Mouse (Mus musculus) heart, adult 18-20 months (tissue): Measurements from ENCODE around the gene Vrk3. TPM values are rescaled to one million over a fixed set of nuclear protein-coding genes. Genes with fewer than 3 reads are reported as not detected.
A peak's percentile ranks its signal among the peaks of the same experiment; 100 is the strongest.
"Not testable (repeated sequence)": the region's sequence is repeated elsewhere in the genome, so short reads cannot be mapped to it uniquely, and the experiment has no call there.

Experiments used
- DNase-seq, 2 experiments: peaks; one replicate each; pipeline ENCODE4 v3.0.0; 2021 to 2022; ENCODE audit warnings: mixed read lengths in 1 of 2
- long read RNA-seq, 2 experiments: library from polyadenylated mRNA; stranded (forward); transcript quantifications; one replicate each; pipeline ENCODE4 v2.0.0; 2021
- total RNA-seq, 2 experiments: library from RNA; stranded (reverse); gene quantifications; 2 replicates each; pipeline ENCODE4 v1.2.3; 2021

The Vrk3 gene
- 10 to 100 TPM; 23.9 to 30.9 TPM for total RNA-seq
- long read RNA-seq, experiment 1, transcript Vrk3-201 (15 exons, 1,969 nt): major isoform, 7 of 8 reads
- long read RNA-seq, experiment 1, partial matches to known transcripts: 0 of 8 reads
- long read RNA-seq, experiment 1, other reads (novel, unspliced or antisense): 1 of 8 reads
- long read RNA-seq, experiment 2, transcript Vrk3-201 (15 exons, 1,969 nt): major isoform, 11 of 13 reads
- long read RNA-seq, experiment 2, partial matches to known transcripts: 2 of 13 reads
- long read RNA-seq, experiment 2, other reads (novel, unspliced or antisense): 0 of 13 reads

GRCm38 (mm10) chr7:44748101-44749044 is at the start of gene Vrk3:
Vrk3 (plus strand) TSS chr7:44748413.
- peak; percentile 94 to 99 for DNase-seq

GRCm38 (mm10) chr7:44701921-44702320 is 46.3 kb upstream of the Vrk3 start:
- DNase-seq: peak; percentile 25 to 43

GRCm38 (mm10) chr7:44702985-44703384 is 45.2 kb upstream of the Vrk3 start:
- DNase-seq: no peak

GRCm38 (mm10) chr7:44704363-44704762 is 43.9 kb upstream of the Vrk3 start:
- DNase-seq: peak in 1 of 2 experiments; percentile 66

GRCm38 (mm10) chr7:44705086-44705485 is 43.1 kb upstream of the Vrk3 start:
- DNase-seq: no peak

GRCm38 (mm10) chr7:44706322-44706721 is 41.9 kb upstream of the Vrk3 start:
- DNase-seq: no peak

GRCm38 (mm10) chr7:44707169-44707675 is 41.0 kb upstream of the Vrk3 start:
- DNase-seq: no peak

GRCm38 (mm10) chr7:44708093-44708492 is 40.1 kb upstream of the Vrk3 start:
- not testable (repeated sequence) for DNase-seq

- no peak for DNase-seq
These were observed 39.6 kb upstream of the Vrk3 start, which contains the start of gene Izumo2 for GRCm38 (mm10) chr7:44708574-44708973. Izumo2 (plus strand) TSS chr7:44708742.

GRCm38 (mm10) chr7:44709881-44710280 is 38.3 kb upstream of the Vrk3 start:
- no peak for DNase-seq

GRCm38 (mm10) chr7:44722058-44722457 is 26.2 kb upstream of the Vrk3 start:
- no peak for DNase-seq

- DNase-seq: peak in 1 of 2 experiments; percentile 8
These were observed 23.9 kb upstream of the Vrk3 start for GRCm38 (mm10) chr7:44724316-44724715.

GRCm38 (mm10) chr7:44726343-44726742 is 21.9 kb upstream of the Vrk3 start:
- no peak for DNase-seq

- DNase-seq: no peak
These were observed 21.1 kb upstream of the Vrk3 start for GRCm38 (mm10) chr7:44727151-44727550.

- peak in 1 of 2 experiments; percentile 25 for DNase-seq
These were observed 19.9 kb upstream of the Vrk3 start for GRCm38 (mm10) chr7:44728082-44728975.

- no peak for DNase-seq
These were observed 14.5 kb upstream of the Vrk3 start for GRCm38 (mm10) chr7:44733723-44734122.

GRCm38 (mm10) chr7:44741361-44741760 is 6.9 kb upstream of the Vrk3 start:
- no peak for DNase-seq

GRCm38 (mm10) chr7:44744270-44744669 is 3.9 kb upstream of the Vrk3 start:
- DNase-seq: no peak

GRCm38 (mm10) chr7:44745076-44745475 is 3.1 kb upstream of the Vrk3 start:
- DNase-seq: peak; percentile 82 to 83

GRCm38 (mm10) chr7:44747115-44747514 is 1.1 kb upstream of the Vrk3 start:
- DNase-seq: no peak

GRCm38 (mm10) chr7:44750950-44751349 is 2.7 kb downstream of the Vrk3 start, which contains the start of gene Zfp473:
Zfp473 (minus strand) TSS chr7:44751050.
- DNase-seq: not testable (repeated sequence)

GRCm38 (mm10) chr7:44757164-44757563 is 9.0 kb downstream of the Vrk3 start:
- DNase-seq: no peak
